Mouse (Mus musculus) embryo, embryonic 11.5 days (tissue): Measurements from ENCODE around the gene 4931428F04Rik.

Experiments used
- DNase-seq: peaks from one replicate; pipeline ENCODE4 v3.0.0-alpha.2; 2012; ENCODE audit warnings: low read depth, low spot score

4931428F04Rik gene

DNA sequence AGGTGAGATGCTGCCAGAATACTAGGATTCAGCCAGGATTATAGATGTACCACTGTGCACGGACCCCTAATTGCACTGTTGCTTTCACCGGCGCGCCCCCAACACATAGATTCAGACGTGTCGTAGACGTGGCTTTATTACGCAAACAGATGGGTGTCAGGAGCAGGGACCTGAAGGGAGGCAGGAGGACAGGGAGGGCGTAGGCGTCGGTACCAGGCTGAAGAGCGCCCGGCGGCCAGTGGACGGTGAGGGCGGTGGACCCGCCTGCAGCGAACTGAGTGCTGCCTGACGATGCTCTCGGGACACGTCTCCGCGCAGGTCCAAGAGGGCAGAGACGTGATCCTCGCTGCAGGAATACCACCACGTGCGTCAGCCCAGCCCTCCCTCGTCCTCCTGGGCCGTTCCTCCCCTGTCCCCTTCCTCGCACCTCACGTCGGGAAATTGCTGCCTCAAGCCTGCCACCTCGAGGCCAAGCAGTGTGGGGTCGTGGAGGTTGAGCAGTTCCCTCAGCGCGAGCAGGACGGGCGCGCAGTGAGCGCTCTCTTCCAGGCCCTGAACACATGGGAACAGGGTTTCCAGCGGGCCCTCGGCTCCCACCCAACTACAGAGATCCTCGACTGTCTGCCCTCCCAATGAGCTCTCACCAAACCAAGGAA lies at the start of gene 4931428F04Rik:
4931428F04Rik (minus strand) TSS at position 60 of the 656 bp plus-strand sequence.
- no peak for DNase-seq

DNA sequence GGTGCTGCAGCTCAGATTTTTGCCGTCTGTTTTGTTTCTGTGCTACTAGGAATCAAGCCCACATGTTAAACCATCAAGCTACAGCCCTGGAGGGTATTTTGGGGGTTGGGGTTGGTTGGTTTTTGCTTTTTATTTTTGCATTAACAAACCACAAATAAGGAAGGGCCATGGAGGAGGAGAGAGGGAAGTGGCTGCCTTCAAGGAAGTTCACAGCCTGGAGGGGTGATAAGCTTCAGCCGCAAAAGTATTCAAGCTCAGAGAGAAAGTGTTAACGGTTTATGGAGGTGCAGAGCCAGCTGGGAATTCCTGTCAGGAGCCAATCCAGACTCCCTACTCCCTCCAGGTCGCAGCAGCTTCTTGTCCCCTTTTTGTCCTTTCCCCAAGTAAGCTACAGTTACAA lies 49.3 kb upstream of the 4931428F04Rik start:
- no peak for DNase-seq

- no peak for DNase-seq
Measured at GRCm38 (mm10) chr8:105336373-105337130, 46.9 kb upstream of the 4931428F04Rik start.

DNA sequence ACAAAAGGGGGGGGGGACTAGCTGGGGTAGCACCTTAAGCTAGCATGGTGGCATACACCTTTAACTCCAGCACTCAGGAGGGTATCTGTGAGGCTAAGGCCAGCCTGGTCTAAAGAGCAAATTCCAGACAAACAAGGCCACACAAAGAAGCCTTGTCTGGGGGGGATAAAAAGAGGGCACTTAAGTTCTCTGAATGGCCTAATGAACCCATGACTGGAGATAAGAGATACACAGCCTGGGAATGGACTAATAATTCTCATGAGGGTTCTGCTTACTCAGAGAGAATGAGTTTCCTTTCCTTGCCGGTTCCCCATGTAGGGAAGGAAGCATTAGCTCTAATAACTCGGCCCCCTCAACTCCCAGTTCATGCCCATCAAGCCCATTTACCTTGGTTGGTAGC lies 42.9 kb upstream of the 4931428F04Rik start:
- DNase-seq, result no peak

GRCm38 (mm10) chr8:105331931-105332330 lies 42.3 kb upstream of the 4931428F04Rik start:
- no peak for DNase-seq

GRCm38 (mm10) chr8:105331469-105331868 lies 41.8 kb upstream of the 4931428F04Rik start:
- no peak for DNase-seq

- DNase-seq, result no peak
Measured at GRCm38 (mm10) chr8:105330325-105330724, 40.7 kb upstream of the 4931428F04Rik start.

DNA sequence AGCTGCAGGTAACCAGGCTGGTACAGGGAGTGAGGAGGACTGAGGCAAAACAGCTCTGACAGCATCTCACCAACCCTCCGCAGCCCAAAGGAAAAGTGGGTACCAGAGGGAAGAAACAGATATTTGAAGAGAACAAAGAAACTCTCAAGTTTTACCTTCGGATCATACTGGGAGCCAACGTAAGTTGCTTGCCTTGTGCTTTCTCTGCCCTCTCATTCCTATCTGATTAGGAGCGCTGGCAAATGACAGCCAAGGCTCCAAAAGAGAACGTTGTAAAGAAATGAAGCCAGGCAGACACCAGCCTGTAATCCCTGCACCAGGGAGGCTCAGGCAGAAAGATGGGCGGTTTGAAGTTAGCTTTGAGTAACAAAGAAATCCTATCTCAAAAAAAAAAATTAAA lies 37.3 kb upstream of the 4931428F04Rik start:
- no peak for DNase-seq

- DNase-seq, result peak; percentile 93
Measured at GRCm38 (mm10) chr8:105326141-105326672, 36.5 kb upstream of the 4931428F04Rik start, which contains the start of the genes Lrrc29 and Tmem208. TSS of gene Lrrc29 (minus strand) at chr8:105326278. TSS of gene Tmem208 (plus strand) at chr8:105326354.

- no peak for DNase-seq
Measured at GRCm38 (mm10) chr8:105325641-105326093, 36.0 kb upstream of the 4931428F04Rik start.

DNA sequence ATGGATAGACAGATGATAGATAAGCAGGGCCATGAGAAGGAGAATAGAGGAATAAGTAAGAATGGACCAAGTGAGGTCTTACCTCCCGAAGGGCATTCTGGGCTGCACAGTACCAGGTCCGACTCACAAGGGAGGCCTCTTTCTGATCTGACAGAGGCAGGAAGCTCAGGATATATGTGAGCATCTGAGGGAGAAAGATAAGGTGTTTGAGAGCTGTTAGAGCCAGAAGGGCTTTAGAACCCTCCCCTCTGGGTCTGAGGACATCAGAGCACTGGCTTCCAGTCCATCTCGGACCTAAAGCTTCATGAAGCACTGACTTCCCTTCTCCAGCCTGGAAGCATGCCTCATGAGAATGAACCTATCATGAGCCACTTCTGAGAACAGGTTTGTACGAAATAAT lies 33.5 kb upstream of the 4931428F04Rik start:
- DNase-seq, result no peak

DNA sequence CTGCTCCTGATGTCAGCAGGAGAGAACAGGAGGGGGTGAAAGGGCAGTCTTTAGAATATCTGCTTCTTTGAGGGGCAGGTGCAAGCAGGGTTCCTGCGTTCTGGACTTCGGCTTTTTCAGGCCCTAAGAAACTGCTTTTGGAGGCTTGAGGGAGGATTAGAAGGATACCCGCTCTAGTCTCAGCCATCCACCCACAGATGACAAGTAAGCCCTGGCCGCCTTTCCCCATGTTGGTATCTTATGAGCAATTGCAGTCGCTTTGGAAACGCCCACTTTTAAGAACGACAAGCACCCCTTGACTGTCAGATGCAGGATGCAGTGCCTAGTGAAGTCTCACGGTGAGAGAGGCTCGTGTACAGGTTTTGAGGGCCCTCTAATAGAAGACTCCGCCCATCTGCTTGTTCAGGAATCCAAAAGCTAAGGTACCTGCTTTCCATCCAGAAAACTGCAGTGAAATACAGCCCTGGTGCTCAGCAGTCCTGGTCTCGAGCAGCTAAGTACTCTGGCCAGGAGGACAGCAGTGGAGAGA lies 29.1 kb upstream of the 4931428F04Rik start:
- no peak for DNase-seq

DNA sequence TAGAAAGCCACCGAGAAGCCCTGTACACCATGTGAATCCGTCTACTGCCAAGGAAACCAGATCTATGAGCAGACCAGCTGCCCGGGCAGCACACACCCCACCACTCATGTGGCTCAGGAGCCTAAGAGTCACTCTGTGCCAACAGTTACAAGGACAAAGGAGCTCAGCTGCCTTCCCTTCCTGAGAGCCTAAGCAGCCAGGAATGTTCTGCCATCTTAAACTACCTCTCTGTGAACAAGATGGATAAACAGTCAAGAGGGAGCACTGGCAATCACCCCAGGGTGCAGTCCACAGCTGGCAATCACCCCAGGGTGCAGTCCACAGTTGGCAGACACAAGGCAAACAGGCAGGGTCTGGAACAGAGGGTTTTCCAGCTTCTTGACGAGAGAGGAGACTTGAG lies 28.3 kb upstream of the 4931428F04Rik start:
- DNase-seq, result no peak

GRCm38 (mm10) chr8:105315073-105315769 lies 25.6 kb upstream of the 4931428F04Rik start:
- no peak for DNase-seq

GRCm38 (mm10) chr8:105313622-105314402 lies 24.1 kb upstream of the 4931428F04Rik start:
- no peak for DNase-seq

DNA sequence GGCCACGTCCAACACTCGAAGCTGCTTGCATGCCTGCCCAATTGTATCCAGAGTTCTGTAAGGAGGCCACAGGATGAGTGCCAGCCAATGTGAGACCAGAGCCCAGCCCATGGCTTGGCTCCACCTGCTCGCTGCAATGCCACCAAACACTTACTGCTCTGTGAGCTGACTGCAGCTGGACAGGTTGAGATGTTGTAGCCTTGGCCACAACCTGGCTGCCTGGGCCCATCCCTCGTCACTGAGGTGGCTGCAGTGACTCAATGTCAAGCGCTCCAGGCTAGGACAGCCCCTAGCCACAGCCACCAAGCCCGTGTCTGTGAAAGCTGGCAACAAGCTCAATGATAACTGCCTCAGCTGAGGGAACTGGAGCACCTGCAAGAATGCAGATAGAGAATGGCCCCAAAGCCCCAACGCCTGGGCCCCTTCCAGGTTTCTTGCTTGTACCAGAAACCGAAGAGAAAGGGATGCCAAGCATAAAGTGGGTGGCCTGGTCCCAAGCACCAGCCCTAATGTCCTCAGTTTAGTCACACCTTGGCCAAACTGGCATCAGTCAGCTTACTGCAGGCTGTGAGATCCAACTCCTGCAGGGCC lies 23.3 kb upstream of the 4931428F04Rik start:
- no peak for DNase-seq

DNA sequence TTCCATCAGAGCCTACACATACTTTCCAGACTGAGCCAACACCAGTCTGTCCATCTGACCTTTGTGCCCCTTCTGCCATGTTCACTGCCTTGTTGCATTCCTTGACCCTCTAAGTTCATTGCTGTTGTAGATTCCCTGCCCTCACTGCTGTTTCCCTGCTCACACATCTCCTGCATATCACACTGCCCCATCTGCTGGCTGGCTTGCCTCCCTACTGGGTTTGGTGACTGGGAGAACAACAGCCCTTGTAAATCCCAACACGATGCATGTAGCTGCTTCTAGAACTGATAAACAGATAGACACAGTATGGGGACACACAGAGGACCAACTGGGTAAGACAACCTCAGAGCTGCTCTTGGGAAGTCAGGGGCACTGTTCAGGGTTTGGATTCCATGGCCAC lies 22.1 kb upstream of the 4931428F04Rik start:
- no peak for DNase-seq

GRCm38 (mm10) chr8:105310118-105310517 lies 20.5 kb upstream of the 4931428F04Rik start:
- DNase-seq, result no peak

DNA sequence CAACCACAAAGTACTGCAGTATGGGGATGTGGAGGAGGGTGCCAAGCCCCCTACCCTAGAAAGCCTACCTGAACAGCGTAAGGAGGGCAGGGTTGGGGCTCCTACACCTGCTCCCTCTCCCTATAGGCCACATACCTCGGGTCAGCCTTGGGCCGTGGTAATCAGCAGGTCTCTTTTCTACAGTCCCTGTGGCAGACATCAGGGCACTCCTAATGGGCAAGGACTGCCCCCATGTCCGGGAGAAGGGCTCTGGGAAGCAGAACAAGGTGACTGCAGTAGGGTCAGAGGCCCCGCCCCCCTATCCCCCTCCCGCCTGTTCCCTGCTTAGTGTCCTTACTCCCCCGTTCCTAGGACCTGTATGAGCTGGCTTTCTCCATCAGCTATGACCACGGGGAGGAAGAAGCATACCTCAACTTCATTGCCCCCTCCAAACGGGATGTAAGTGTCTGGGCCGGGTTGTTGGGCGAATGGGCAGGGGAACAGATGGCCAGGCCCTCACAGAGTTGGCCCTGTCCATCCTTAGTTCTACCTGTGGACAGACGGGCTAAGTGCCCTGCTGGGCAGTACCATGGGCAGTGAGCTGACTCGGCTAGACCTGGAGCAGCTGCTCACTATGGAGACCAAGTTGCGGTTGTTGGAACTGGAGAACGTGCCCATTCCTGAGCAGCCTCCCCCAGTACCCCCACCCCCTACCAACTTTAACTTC lies 19.6 kb upstream of the 4931428F04Rik start:
- no peak for DNase-seq

DNA sequence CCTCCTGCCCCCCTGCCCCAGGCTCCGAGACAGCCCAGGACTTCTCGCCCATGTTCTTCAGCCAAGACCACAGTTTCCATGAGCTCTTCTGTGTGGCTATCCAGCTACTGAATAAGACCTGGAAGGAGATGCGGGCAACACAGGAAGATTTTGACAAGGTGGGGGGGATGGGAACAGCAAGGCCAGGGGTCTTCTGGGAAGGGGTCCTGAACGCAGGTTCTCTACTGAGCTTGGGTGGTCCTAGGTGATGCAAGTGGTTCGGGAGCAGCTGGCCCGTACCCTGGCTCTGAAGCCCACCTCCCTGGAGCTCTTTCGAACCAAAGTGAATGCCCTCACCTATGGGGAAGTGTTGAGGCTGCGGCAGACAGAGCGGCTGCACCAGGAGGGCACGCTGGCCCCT lies 18.8 kb upstream of the 4931428F04Rik start:
- no peak for DNase-seq
